ENCODE assay signal across 8 mouse cellular contexts in the genomic region with DNA sequence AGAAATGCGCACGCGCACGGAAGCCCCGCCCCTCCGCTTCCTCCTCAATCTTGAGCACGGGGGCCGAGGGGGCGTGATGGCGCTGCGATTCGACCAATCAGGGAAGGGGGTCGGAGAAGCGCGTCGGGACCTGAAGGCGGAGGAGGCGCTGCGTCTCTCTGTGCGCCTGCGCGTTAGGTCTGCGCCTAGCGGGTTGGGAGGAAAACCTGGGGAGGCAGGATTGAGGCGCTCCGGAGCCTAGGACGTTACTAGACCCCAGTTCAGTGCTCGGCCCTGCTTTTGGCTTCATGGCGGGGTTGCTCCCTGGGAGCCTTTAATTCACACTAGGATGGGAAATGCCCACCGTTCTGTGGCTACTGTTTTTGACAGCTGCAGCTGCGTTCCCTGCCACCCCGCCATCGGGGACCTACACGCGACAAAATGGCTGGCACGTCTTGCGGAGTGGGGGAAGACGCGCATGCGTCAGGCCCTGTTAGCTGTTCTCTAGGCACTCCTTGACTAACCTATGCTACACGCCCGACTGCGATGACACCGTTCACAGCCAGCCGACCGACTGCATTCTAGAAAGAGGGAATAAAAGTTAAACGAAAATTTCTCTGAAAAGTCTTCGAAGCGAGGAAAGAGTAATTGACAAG. TPM values are rescaled to one million over a fixed set of nuclear protein-coding genes. Genes with fewer than 3 reads are reported as not detected.
DNase-seq lines count a peak whose midpoint lies in the region; ATAC-seq and TF ChIP-seq lines count a peak whose summit lies in the region.

No protein-coding gene starts in this region.

- no peaks in the 10 kb centered on the region for H3K27me3 ChIP-seq in hindbrain, embryonic 10.5 days (ENCODE audit: insufficient read depth, poor library complexity, severe bottlenecking)
- no peaks in the 10 kb centered on the region for H3K27me3 ChIP-seq in lung, postnatal 0 days (replicated peaks; ENCODE audit: insufficient read depth, low read length)

- peak overlapping the region; percentile 92 for H3K4me3 ChIP-seq in hindbrain, embryonic 10.5 days
- peak overlapping the region; percentile 82 for H3K4me3 ChIP-seq in lung, postnatal 0 days (ENCODE audit: low read depth, low read length)

- H3K9ac ChIP-seq in lung, postnatal 0 days (replicated peaks; ENCODE audit: low read depth), result peak overlapping the region; percentile 35; the same call in 1 of the 2 replicates

- 0 out of 2 replicates have a peak, but pooled peaks have one; percentile 35 for TF ChIP-seq EP300 in lung, postnatal 0 days (IDR thresholded peaks at IDR 0.05)

- no peaks in the 10 kb centered on the region for H3K9me3 ChIP-seq in hindbrain, embryonic 10.5 days
- no peaks in the 10 kb centered on the region for H3K9me3 ChIP-seq in lung, postnatal 0 days (ENCODE audit: low read length)

- DNase-seq in MN1 (ENCODE audit: low spot score), result peak; percentile 100
- peak; percentile 100 for DNase-seq in cerebellum, adult 9-10 months
- DNase-seq in hindbrain, embryonic 10.5 days (ENCODE audit: low spot score), result peak; percentile 100
- DNase-seq in layer of hippocampus, adult 9-11 months, result peak; percentile 100
- DNase-seq in lung, postnatal 0 days (ENCODE audit: low spot score), result peak; percentile 100
- peak; percentile 98 for DNase-seq in ovary, postnatal 14 days (ENCODE audit: low spot score)
- peak; percentile 100 for DNase-seq in thymus, postnatal 14 days

- peaks cover 9% of the 10 kb centered on the region for H3K36me3 ChIP-seq in hindbrain, embryonic 10.5 days
- no peaks in the 10 kb centered on the region for H3K36me3 ChIP-seq in lung, postnatal 0 days (ENCODE audit: insufficient read depth, low read length)

- peaks cover 28% of the 10 kb centered on the region for H3K4me1 ChIP-seq in hindbrain, embryonic 10.5 days (replicated peaks)
- H3K4me1 ChIP-seq in lung, postnatal 0 days (ENCODE audit: insufficient read depth, low read depth, low read length), result peaks cover 10% of the 10 kb centered on the region; the same call in 1 of the 2 replicates

- H3K4me2 ChIP-seq in lung, postnatal 0 days (replicated peaks; ENCODE audit: low read depth, low read length), result peak overlapping the region; percentile 57

- peak; percentile 41 for TF ChIP-seq CTCF in lung, postnatal 0 days (IDR thresholded peaks at IDR 0.05)

- peak overlapping the region; percentile 98 for H3K27ac ChIP-seq in hindbrain, embryonic 10.5 days
- peak overlapping the region; percentile 100 for H3K27ac ChIP-seq in lung, postnatal 0 days (ENCODE audit: low read length)

- under 1% methylated on average over 49 of the region's 49 CpGs for WGBS in hindbrain, embryonic 10.5 days
- whole genome bisulfite sequencing in lung, postnatal 0 days, result under 1% methylated on average over 49 of the region's 49 CpGs

- ATAC-seq in frontal cortex, adult (ENCODE audit: low TSS enrichment), result peak; percentile 89
- peak; percentile 96 for ATAC-seq in lung, postnatal 0 days

RNA-seq across cellular contexts. Expression of a gene that starts 0.8 kb away (rescaled TPM):
- polyA plus RNA-seq in hindbrain, embryonic 10.5 days (2016; fragmentation: Nextera tagmentation; extraction: Ambion mirVana), result 19.8 and 20.1 TPM in 2 replicates
- 12.9 and 14.0 TPM in 2 replicates for polyA plus RNA-seq in lung, postnatal 0 days (2015; fragmentation: Nextera tagmentation; extraction: Ambion mirVana)

RNA-seq across cellular contexts. Expression of a gene that starts 36.2 kb away (rescaled TPM):
- polyA plus RNA-seq in hindbrain, embryonic 10.5 days (2016; fragmentation: Nextera tagmentation; extraction: Ambion mirVana), result 51.5 and 66.9 TPM in 2 replicates
- 14.3 and 16.0 TPM in 2 replicates for polyA plus RNA-seq in lung, postnatal 0 days (2015; fragmentation: Nextera tagmentation; extraction: Ambion mirVana)

RNA-seq across cellular contexts. Expression of a gene that starts 51.9 kb away (rescaled TPM):
- polyA plus RNA-seq in hindbrain, embryonic 10.5 days (2016; fragmentation: Nextera tagmentation; extraction: Ambion mirVana), result 379 and 403 TPM in 2 replicates
- polyA plus RNA-seq in lung, postnatal 0 days (2015; fragmentation: Nextera tagmentation; extraction: Ambion mirVana), result 252 and 273 TPM in 2 replicates

RNA-seq across cellular contexts. Expression of a gene that starts 59.5 kb away (rescaled TPM):
- 58.8 and 69.9 TPM in 2 replicates for polyA plus RNA-seq in hindbrain, embryonic 10.5 days (2016; fragmentation: Nextera tagmentation; extraction: Ambion mirVana)
- polyA plus RNA-seq in lung, postnatal 0 days (2015; fragmentation: Nextera tagmentation; extraction: Ambion mirVana), result 18.5 and 19.3 TPM in 2 replicates

Comparison
In these comparisons a context has a peak if more than half of its experiments do, and no peak if none do; other contexts are left out.
1. Peak in every context shown above with its lines: DNase-seq, ATAC-seq, H3K4me3 ChIP-seq and H3K27ac ChIP-seq.